Mouse (Mus musculus) c-Kit-positive CD71-positive TER-119-positive erythroid progenitor cells, embryonic 14.5 days (primary cell): Measurements from ENCODE around the gene Myom1.

Source experiments
- DNase-seq: peaks from one replicate; pipeline ENCODE4 v3.0.0-alpha.2; 2013; ENCODE audit warnings: low spot score

Gene Myom1

DNA sequence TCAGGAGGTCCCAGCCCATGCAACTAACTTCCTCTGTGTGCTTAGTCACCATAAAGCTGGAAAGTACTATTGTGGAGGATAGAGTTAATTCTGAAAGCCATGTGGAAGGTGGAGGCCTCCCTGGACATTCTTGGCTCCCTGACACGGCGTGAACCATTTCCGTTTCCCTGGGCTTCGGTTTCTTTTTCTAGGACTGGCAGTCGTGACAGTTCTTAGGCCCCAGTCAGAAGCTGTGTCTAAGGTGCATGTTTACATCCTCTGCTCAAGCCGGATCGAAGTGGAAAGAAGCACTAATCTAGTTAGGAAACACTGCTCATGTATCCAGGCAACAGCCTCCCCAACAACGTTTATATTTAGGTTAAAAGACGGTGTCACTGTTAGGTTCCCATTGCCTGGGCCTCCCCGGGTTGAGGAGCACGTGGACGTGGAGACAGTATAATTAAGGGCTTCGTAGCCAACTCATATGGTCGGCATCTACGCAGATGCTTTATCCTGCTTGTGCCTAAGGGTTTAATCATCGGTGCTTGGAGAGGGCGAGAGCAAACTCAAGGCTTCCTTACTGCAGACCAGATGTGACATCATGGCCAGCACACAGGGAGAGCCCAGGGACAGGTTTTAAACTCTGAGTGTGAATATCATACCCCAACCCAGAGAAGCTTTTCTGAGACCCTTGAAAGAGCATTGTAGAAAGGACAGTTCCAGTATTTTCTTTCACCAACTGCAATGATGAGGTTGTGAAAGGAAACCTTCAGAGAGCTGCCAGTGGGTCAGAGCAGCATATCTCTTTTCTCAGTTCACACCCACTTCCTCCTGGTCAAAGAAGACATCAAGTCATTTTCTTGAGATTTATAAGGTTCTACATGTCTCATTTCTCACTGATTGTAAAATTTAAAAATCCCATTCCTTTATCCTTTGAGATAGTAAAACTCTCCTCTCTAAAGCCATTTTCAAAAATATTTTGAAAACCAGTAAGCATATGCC is 100.4 kb downstream of the Myom1 start:
- no peak for DNase-seq

- DNase-seq = no peak
Observed at GRCm38 (mm10) chr17:71105297-71105696, 102.9 kb downstream of the Myom1 start.

GRCm38 (mm10) chr17:71106250-71106649 is 103.8 kb downstream of the Myom1 start:
- DNase-seq = no peak

DNA sequence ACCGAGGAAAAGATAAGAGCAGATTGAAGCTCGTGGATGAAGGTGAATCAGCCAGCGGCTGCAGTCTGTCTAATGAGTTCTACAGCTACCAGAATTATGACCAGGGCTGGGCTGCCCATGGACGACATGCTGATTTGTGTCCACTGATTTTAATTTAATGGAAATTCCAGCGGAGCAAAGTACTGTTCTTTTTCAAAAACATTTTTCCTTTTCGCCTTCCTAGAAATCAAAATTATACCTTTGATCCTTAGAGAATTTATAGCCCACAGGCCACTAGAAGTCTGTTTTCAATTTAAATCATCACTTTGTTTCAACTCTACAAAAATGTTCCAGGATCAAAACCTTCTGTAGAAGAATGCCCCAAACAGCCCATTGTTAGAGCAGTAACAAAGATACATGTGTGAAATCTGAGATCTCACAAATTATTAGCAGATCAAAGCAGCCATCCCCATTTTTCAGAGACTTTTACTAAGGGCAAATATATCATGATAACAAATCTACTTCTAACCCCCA is 108.4 kb downstream of the Myom1 start:
- DNase-seq = no peak

DNA sequence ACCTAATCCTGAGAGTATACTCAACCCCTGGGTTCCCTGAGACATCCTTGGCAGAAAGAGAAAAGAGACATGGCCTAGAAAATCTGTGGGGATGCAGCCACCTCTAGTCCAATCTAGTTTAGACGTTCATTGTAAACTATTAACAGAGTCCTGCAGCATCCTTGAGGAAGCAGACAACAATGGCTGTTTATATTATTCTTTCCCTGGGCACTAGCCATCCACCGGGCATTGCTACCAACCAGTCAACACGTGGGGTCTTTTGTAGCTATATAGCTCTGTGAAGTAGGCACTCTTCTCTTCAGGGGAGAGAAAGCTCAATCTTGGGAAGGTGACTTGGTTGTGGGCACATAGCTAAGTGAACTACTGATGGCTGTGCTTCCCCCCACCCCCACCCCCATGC is 110.3 kb downstream of the Myom1 start:
- no peak for DNase-seq

- no peak for DNase-seq
Observed at GRCm38 (mm10) chr17:71114282-71114681, 111.8 kb downstream of the Myom1 start.

GRCm38 (mm10) chr17:71117956-71118355 is 115.5 kb downstream of the Myom1 start:
- no peak for DNase-seq

GRCm38 (mm10) chr17:71118607-71119006 is 116.2 kb downstream of the Myom1 start:
- no peak for DNase-seq

GRCm38 (mm10) chr17:71120626-71121025 is 118.2 kb downstream of the Myom1 start:
- no peak for DNase-seq

DNA sequence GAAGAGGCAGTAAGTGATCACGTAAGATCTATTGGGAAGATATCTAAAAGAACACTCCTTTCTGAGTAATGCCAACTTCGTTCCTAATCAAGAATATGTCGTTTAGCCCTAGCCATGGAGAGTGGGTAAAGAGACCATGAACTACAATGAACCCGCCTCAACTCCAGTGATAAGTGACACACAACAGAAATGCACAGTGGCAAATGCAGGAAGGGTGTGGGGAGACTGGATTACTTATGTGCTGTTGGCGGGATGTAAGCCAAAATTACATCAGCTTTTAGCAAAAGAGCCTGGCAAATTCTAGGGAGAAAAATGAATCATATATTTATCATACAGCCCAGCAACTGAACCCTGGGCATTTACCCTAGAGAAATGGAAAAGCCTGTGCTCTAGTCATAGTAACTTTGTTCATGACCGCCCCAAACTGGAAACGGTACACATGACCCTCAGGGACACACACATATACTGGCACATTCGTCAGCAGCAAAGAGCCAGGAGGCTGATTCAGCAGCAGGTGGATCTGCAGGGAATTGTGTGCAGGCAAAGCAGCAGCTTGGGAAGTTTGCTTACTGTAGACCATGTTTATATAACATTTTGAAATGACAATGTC is 121.7 kb downstream of the Myom1 start:
- DNase-seq = no peak

DNA sequence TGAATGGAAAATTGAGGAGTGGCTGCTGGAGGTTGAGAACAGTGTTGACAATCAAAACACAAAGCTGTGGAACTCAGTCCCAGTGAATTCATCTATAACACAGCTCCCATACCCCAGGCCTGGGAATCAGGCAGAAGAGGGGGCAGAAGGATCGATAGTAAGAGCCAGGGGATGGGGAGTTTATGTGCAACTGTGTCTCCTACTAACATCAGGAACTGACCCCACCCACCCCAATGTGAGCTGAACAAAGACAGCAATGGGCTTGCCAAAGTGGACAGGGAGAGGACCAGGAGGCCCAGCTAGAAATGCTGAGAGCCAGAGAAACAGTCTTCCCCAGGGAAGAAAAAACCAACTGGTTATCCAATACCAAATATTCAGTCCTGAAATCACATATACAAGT is 122.2 kb downstream of the Myom1 start:
- DNase-seq = no peak

DNA sequence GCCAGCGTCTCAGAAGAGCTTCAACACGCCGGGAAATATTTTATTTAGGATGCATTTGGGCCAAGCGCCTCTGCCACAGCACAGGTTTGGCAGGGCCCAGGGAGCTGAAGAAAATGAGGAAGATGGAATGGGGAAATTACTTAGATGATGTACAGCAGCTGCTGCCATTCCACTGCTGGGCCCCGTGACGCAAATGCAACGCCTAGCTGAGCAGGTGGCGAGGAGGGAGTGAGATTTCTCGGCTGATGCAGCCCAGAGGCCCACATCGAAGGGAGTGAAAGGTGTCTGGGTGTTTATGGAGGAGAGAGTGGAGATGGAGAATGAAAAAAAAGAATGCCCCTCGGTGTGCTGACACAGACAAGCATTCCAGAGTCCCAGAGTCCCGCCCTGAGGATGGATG is 123.1 kb downstream of the Myom1 start:
- DNase-seq = no peak

- no peak for DNase-seq
Observed at GRCm38 (mm10) chr17:71126001-71126400, 123.6 kb downstream of the Myom1 start.

GRCm38 (mm10) chr17:71127464-71128110 is 125.2 kb downstream of the Myom1 start:
- DNase-seq = no peak

- no peak for DNase-seq
Observed at GRCm38 (mm10) chr17:71129489-71130261, 127.2 kb downstream of the Myom1 start.

- no peak for DNase-seq
Observed at GRCm38 (mm10) chr17:71132221-71132620, 129.8 kb downstream of the Myom1 start.

DNA sequence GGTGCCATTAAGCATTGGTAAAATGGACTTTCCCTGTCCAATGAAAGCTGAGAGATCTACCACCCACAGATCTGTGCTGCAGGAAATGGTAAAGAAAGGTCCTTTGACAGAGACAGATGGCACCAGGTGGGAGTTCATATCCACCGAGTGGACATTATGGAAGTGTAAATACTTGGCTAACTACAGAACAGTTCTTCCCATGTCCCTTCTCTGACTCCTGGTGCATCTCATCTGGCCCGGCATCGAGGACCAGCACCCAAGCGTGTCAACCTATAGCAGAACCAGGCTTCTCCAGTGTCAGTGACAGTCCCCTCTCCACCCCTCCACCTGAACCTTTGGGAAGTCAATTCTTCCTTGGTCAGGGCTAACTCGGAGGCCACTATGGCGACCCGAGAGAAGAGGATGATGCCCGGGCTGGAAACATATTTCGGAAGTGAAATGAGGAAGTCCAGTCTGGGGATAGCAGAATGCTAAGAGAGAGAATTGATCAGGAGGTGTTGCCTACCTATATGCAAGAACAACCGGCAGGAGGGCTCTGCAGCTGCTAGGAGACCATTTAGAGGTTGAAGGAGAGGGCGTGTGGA is 130.5 kb downstream of the Myom1 start:
- no peak for DNase-seq

GRCm38 (mm10) chr17:71134441-71134955 is 132.1 kb downstream of the Myom1 start:
- no peak for DNase-seq

DNA sequence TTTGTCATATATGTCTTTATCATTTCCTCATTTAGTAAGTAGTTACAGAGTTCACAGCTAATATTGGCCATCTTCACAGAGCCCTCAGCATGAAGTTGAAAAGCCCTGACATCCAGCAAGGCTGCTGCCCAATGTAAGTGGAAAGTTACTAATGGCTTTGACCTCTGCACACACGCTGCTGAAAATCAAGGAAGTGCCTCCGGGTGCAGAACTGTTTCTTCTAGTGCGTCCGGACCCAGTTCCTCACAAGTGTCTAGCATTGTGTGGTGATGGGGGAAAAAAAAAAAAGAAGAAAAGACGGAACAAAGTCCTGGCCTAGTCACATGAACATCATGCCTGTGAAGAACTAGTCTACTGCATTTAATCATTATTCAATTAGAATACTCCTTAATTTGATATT is 132.7 kb downstream of the Myom1 start:
- no peak for DNase-seq

- DNase-seq = no peak
Observed at GRCm38 (mm10) chr17:71135866-71136265, 133.4 kb downstream of the Myom1 start.
